Mouse (Mus musculus) adrenal gland, adult 2 months (tissue): Measurements from ENCODE around the gene Klhl2. TPM values are rescaled to one million over a fixed set of nuclear protein-coding genes. Genes with fewer than 3 reads are reported as not detected.

Experiments used
- DNase-seq: peaks from one replicate; pipeline ENCODE4 v3.0.0; 2021
- long read RNA-seq: library from polyadenylated mRNA; stranded (forward); transcript quantifications from one replicate; pipeline ENCODE4 v2.0.0, GENCODE M21; 2021
- polyA plus RNA-seq: library from polyadenylated mRNA; depleted of rRNA; stranded (reverse); fragments of >200 nt; gene quantifications from 2 replicates; pipeline ENCODE4 v1.2.3, GENCODE M21; 2012; rRNA removed
- total RNA-seq, 2 experiments: library from RNA; stranded (reverse); gene quantifications; 2 replicates each; pipeline ENCODE4 v1.2.3; 2021

Klhl2 gene
- total RNA-seq: 10 to 100 TPM; 72.8 to 86.4 TPM
- polyA plus RNA-seq: 13.4 and 13.8 TPM in 2 replicates
- long read RNA-seq, transcript Klhl2-201 (15 exons, 3,412 nt): major isoform, 69 of 100 reads
- long read RNA-seq, partial matches to known transcripts: 18 of 100 reads
- long read RNA-seq, other reads (novel, unspliced or antisense): 13 of 100 reads

- DNase-seq: peak; percentile 92
These were observed at the start of gene Klhl2 for GRCm38 (mm10) chr8:64849897-64850541. Klhl2 (minus strand) TSS chr8:64850017.

- DNase-seq: no peak
These were observed 48.9 kb upstream of the Klhl2 start for GRCm38 (mm10) chr8:64898710-64899109.

GRCm38 (mm10) chr8:64896731-64897130, 46.9 kb upstream of the Klhl2 start:
- DNase-seq: no peak

GRCm38 (mm10) chr8:64880619-64881200, 30.9 kb upstream of the Klhl2 start:
- DNase-seq: peak; percentile 40

- peak; percentile 35 for DNase-seq
These were observed 28.0 kb upstream of the Klhl2 start for GRCm38 (mm10) chr8:64877630-64878312.

GRCm38 (mm10) chr8:64871469-64872165, 21.8 kb upstream of the Klhl2 start:
- no peak for DNase-seq

GRCm38 (mm10) chr8:64870218-64870617, 20.4 kb upstream of the Klhl2 start:
- DNase-seq: no peak

- no peak for DNase-seq
These were observed 523 bp downstream of the Klhl2 start for GRCm38 (mm10) chr8:64849091-64849896.

- no peak for DNase-seq
These were observed 1.5 kb downstream of the Klhl2 start for GRCm38 (mm10) chr8:64848245-64848785.

- no peak for DNase-seq
These were observed 2.2 kb downstream of the Klhl2 start for GRCm38 (mm10) chr8:64847650-64848049.

GRCm38 (mm10) chr8:64847241-64847640, 2.6 kb downstream of the Klhl2 start:
- DNase-seq: no peak

GRCm38 (mm10) chr8:64845314-64845713, 4.5 kb downstream of the Klhl2 start:
- DNase-seq: no peak

GRCm38 (mm10) chr8:64844043-64844481, 5.8 kb downstream of the Klhl2 start:
- peak; percentile 71 for DNase-seq

- DNase-seq: no peak
These were observed 6.6 kb downstream of the Klhl2 start for GRCm38 (mm10) chr8:64843168-64843567.

GRCm38 (mm10) chr8:64841747-64842406, 7.9 kb downstream of the Klhl2 start:
- DNase-seq: peak; percentile 90

GRCm38 (mm10) chr8:64839628-64840027, 10.2 kb downstream of the Klhl2 start:
- no peak for DNase-seq

GRCm38 (mm10) chr8:64835475-64836122, 14.2 kb downstream of the Klhl2 start:
- DNase-seq: no peak

GRCm38 (mm10) chr8:64834071-64834877, 15.5 kb downstream of the Klhl2 start:
- no peak for DNase-seq

GRCm38 (mm10) chr8:64832581-64833135, 17.2 kb downstream of the Klhl2 start:
- no peak for DNase-seq
